Mouse (Mus musculus) cerebellum, adult 2 months (tissue): ENCODE results near the gene Gpatch2.

Experiments
- CTCF ChIP-seq: fragments of 200-500 bp; IDR thresholded peaks from 2 replicates; pipeline ENCODE4 v1.5.1; 2011; ENCODE audit warnings: low read depth, mild to moderate bottlenecking, control low read depth, low read length, moderate library complexity, borderline replicate concordance; ENCODE audit not compliant: insufficient read depth
- POLR2A ChIP-seq: fragments of 200-500 bp; IDR thresholded peaks from 2 replicates; pipeline ENCODE4 v1.6.1; 2011; ENCODE audit warnings: low read length, control low read depth, borderline replicate concordance; ENCODE audit not compliant: insufficient read depth

- no peak for TF ChIP-seq POLR2A
- TF ChIP-seq CTCF, result no peak
These were observed 99.2 kb downstream of the Gpatch2 start for GRCm38 (mm10) chr1:187314516-187314915.
